17 mouse cellular contexts compared by ENCODE assay signal in genomic region chr17:57051679-57052078, GRCm38 (mm10). TPM values are rescaled to one million over a fixed set of nuclear protein-coding genes. Genes with fewer than 3 reads are reported as not detected.
DNase-seq lines count a peak whose midpoint lies in the region; ATAC-seq and TF ChIP-seq lines count a peak whose summit lies in the region.
"Not testable (repeated sequence)": the region's sequence is repeated elsewhere in the genome, so short reads cannot be mapped to it uniquely, and the experiment has no call there.
"Had no signal": no experiment of that assay in that cellular context is flagged by ENCODE, and none has a peak within 500 bp of the region (broad histone marks: within the 10 kb centered on the region; RNA-seq: fewer than 3 reads in every experiment).

No protein-coding gene starts in this region.

- DNase-seq in CD4-positive helper T cell, adult 2 months (ENCODE audit: low read depth, low spot score), result peak; percentile 56
- not testable (repeated sequence) for DNase-seq in G1E (ENCODE audit: low spot score); heart, adult 2 months; left cerebral cortex, adult 2 months (ENCODE audit: extremely low spot score in 1 of 2, low spot score in 2 of 2)
- peak; percentile 44 for DNase-seq in brain, adult 2 months (ENCODE audit: low read depth, low spot score)
- peak; percentile 67 for DNase-seq in splenic B cell, adult 2 months (ENCODE audit: low read depth, low spot score)

- not testable (repeated sequence) for H3K9ac ChIP-seq in heart, adult 2 months (ENCODE audit: low read depth, low read length)

- TF ChIP-seq CTCF in G1E (IDR thresholded peaks at IDR 0.05; ENCODE audit: low read depth, low read length), result not testable (repeated sequence)
- TF ChIP-seq CTCF in heart, adult 2 months (IDR thresholded peaks at IDR 0.05), result peak; percentile 36
- TF ChIP-seq CTCF in left cerebral cortex, adult 2 months (IDR thresholded peaks at IDR 0.05), result peak; percentile 12

- H3K79me2 ChIP-seq in heart, adult 2 months (replicated peaks; ENCODE audit: control insufficient read depth, insufficient read depth, low read length), result not testable (repeated sequence)

- peaks cover 18% of the 10 kb centered on the region for H3K27me3 ChIP-seq in G1E (ENCODE audit: insufficient read depth, low read length)
- H3K27me3 ChIP-seq in heart, adult 2 months (ENCODE audit: control insufficient read depth, insufficient read depth, low read length); splenic B cell, adult 2 months (ENCODE audit: control insufficient read depth, insufficient read depth, low read length, poor library complexity, severe bottlenecking): not testable (repeated sequence)

- not testable (repeated sequence) for H3K4me1 ChIP-seq in G1E (ENCODE audit: insufficient read depth, low read depth, low read length); heart, adult 2 months (ENCODE audit: control insufficient read depth, insufficient read depth, low read length)

- H3K4me3 ChIP-seq in G1E (ENCODE audit: low read depth, low read length); heart, adult 2 months; left cerebral cortex, adult 2 months: not testable (repeated sequence)

- not testable (repeated sequence) for H3K9me3 ChIP-seq in G1E (replicated peaks)

- peaks cover 19% of the 10 kb centered on the region for H3K36me3 ChIP-seq in G1E (replicated peaks)
- H3K36me3 ChIP-seq in heart, adult 2 months (ENCODE audit: control insufficient read depth, insufficient read depth, low read length); splenic B cell, adult 2 months (ENCODE audit: control insufficient read depth, insufficient read depth, low read length, poor library complexity, severe bottlenecking): not testable (repeated sequence)

- TF ChIP-seq POLR2A in heart, adult 2 months (IDR thresholded peaks at IDR 0.05; ENCODE audit: insufficient read depth, low read depth, low read length), result not testable (repeated sequence)

- intact Hi-C loops in heart, adult 2 months (cut with DNase I); left cerebral cortex, adult 2 months (cut with DNase I): not testable (repeated sequence)

- ATAC-seq in G1E (ENCODE audit: extremely low read depth, insufficient number of reproducible peaks, low FRiP score, poor library complexity, severe bottlenecking), result peak; percentile 28; the same call in 1 of the 2 replicates
- ATAC-seq in megakaryocyte progenitor cell, adult 5-6 weeks (replicated peaks; ENCODE audit: poor library complexity), result peak; percentile 83

- TF ChIP-seq EP300 in heart, adult 2 months (IDR thresholded peaks at IDR 0.05; ENCODE audit: insufficient read depth, low read depth, low read length), result not testable (repeated sequence)

- 89% methylated on average over 4 of the region's 4 CpGs for WGBS in heart, adult 2 months

- H3K27ac ChIP-seq in heart, adult 2 months; left cerebral cortex, adult 2 months: not testable (repeated sequence)

RNA-seq across cellular contexts. Expression of gene Crb3, which starts 7.2 kb away (rescaled TPM):
- total RNA-seq in G1E (2014; fragmentation: Nextera tagmentation) (not detected in 2 replicates), G1E (2017) (0.23 and 0.33 TPM in 2 replicates)
- 0.23 and 0.37 TPM in 2 replicates for polyA plus RNA-seq in G1E (2012)
- not detected for total RNA-seq in heart, adult 2 months (2021)
- polyA plus RNA-seq in heart, adult 2 months (2012; rRNA removed), result 0.26 and 1.2 TPM in 2 replicates
- total RNA-seq in left cerebral cortex, adult 2 months (2021), result under 1 TPM in 1 of 2 experiments, not detected in 1; 0.77 TPM
- total RNA-seq in megakaryocyte progenitor cell, adult 5-6 weeks (2015), result not detected in 2 replicates
- total RNA-seq in megakaryocyte progenitor cell, adult 5-6 weeks (2017), result not detected in 2 replicates

RNA-seq across cellular contexts. Expression of gene Slc25a23, which starts 8.0 kb away (rescaled TPM):
- total RNA-seq in G1E (2014; fragmentation: Nextera tagmentation) (42.6 and 44.5 TPM in 2 replicates), G1E (2017) (2.4 and 3.3 TPM in 2 replicates)
- polyA plus RNA-seq in G1E (2012), result 16.7 and 18.3 TPM in 2 replicates
- total RNA-seq in heart, adult 2 months (2021), result 10 to 100 TPM; 63.5 to 70.9 TPM
- 67.5 and 72.4 TPM in 2 replicates for polyA plus RNA-seq in heart, adult 2 months (2012; rRNA removed)
- total RNA-seq in left cerebral cortex, adult 2 months (2021), result 100 to 1,000 TPM; 322 to 366 TPM
- total RNA-seq in megakaryocyte progenitor cell, adult 5-6 weeks (2015), result 10.9 and 13.4 TPM in 2 replicates
- total RNA-seq in megakaryocyte progenitor cell, adult 5-6 weeks (2017), result 1.6 and 2.0 TPM in 2 replicates

RNA-seq across cellular contexts. Expression of gene Slc25a41, which starts 10.2 kb away (rescaled TPM):
- total RNA-seq in G1E (2014; fragmentation: Nextera tagmentation), result not detected in 2 replicates
- total RNA-seq in G1E (2017), result not detected in 2 replicates
- not detected in 2 replicates for polyA plus RNA-seq in G1E (2012)
- total RNA-seq in heart, adult 2 months (2021), result not detected
- polyA plus RNA-seq in heart, adult 2 months (2012; rRNA removed), result 0.18 TPM in 1 of 2 replicates, not detected in the other
- total RNA-seq in left cerebral cortex, adult 2 months (2021), result not detected
- total RNA-seq in megakaryocyte progenitor cell, adult 5-6 weeks (2015), result not detected in 2 replicates
- not detected in 2 replicates for total RNA-seq in megakaryocyte progenitor cell, adult 5-6 weeks (2017)
- total RNA-seq: adrenal gland, postnatal 25 days; gastrocnemius, postnatal 10 days; heart, adult 8-10 months; layer of hippocampus, postnatal 36 days; left cerebral cortex, postnatal 36 days had no signal
- polyA plus RNA-seq: embryonic facial prominence, embryonic 15.5 days; forebrain, embryonic 10.5 days; heart, embryonic 16.5 days; hindbrain, embryonic 10.5 days; intestine, embryonic 14.5 days had no signal

RNA-seq across cellular contexts. Expression of gene Khsrp, which starts 20.4 kb away (rescaled TPM):
- 296 and 302 TPM in 2 replicates for total RNA-seq in G1E (2014; fragmentation: Nextera tagmentation)
- 59.0 and 63.6 TPM in 2 replicates for total RNA-seq in G1E (2017)
- polyA plus RNA-seq in G1E (2012), result 282 and 302 TPM in 2 replicates
- 10 to 100 TPM; 42.6 to 44.5 TPM for total RNA-seq in heart, adult 2 months (2021)
- 35.7 and 36.5 TPM in 2 replicates for polyA plus RNA-seq in heart, adult 2 months (2012; rRNA removed)
- total RNA-seq in left cerebral cortex, adult 2 months (2021), result 100 to 1,000 TPM; 107 to 110 TPM
- total RNA-seq in megakaryocyte progenitor cell, adult 5-6 weeks (2015), result 99.5 and 107 TPM in 2 replicates
- 68.5 and 89.2 TPM in 2 replicates for total RNA-seq in megakaryocyte progenitor cell, adult 5-6 weeks (2017)

RNA-seq across cellular contexts. Expression of gene Dennd1c, which starts 26.6 kb away (rescaled TPM):
- total RNA-seq in G1E (2014; fragmentation: Nextera tagmentation) (25.8 and 39.7 TPM in 2 replicates), G1E (2017) (13.4 and 14.3 TPM in 2 replicates)
- 23.3 and 24.6 TPM in 2 replicates for polyA plus RNA-seq in G1E (2012)
- total RNA-seq in heart, adult 2 months (2021), result 1 to 10 TPM; 1.1 to 2.0 TPM
- polyA plus RNA-seq in heart, adult 2 months (2012; rRNA removed), result 5.1 and 6.0 TPM in 2 replicates
- 1 to 10 TPM; 1.0 to 1.5 TPM for total RNA-seq in left cerebral cortex, adult 2 months (2021)
- total RNA-seq in megakaryocyte progenitor cell, adult 5-6 weeks (2015), result 7.6 and 11.5 TPM in 2 replicates
- 3.5 and 8.8 TPM in 2 replicates for total RNA-seq in megakaryocyte progenitor cell, adult 5-6 weeks (2017)

Comparison
In these comparisons a context has a peak if more than half of its experiments do, and no peak if none do; other contexts are left out.
1. RNA of gene Slc25a23, which starts 8.0 kb away (total RNA-seq): 322 to 366 TPM in left cerebral cortex, adult 2 months; 63.5 to 70.9 TPM in heart, adult 2 months, 2.4 to 44.5 TPM in G1E and 1.6 to 13.4 TPM in megakaryocyte progenitor cell, adult 5-6 weeks; every median in the first group is over 4 times any median in the second.